Mouse (Mus musculus): ENCODE measurements around the gene Mycbp2. TPM values are rescaled to one million over a fixed set of nuclear protein-coding genes. Genes with fewer than 3 reads are reported as not detected.

The Mycbp2 gene
- 14.1 and 16.5 TPM in 2 replicates for polyA plus RNA-seq (2015; fragmentation: Nextera tagmentation; extraction: Ambion mirVana)

- no peaks in the 10 kb centered on the region for H3K36me3 ChIP-seq
- 3% methylated on average over 39 of the region's 41 CpGs for WGBS
- ATAC-seq (ENCODE audit: borderline replicate concordance, extremely low read depth, low FRiP score, low TSS enrichment), result peak; percentile 99
Measured at GRCm38 (mm10) chr14:103346729-103347505, at the start of gene Mycbp2. TSS of gene Mycbp2 (minus strand) at chr14:103346814.

GRCm38 (mm10) chr14:103392391-103392790 lies 45.8 kb upstream of the Mycbp2 start:
- no peak for ATAC-seq (ENCODE audit: borderline replicate concordance, extremely low read depth, low FRiP score, low TSS enrichment)
- Histone ChIP-seq H3K9ac (no peak overlapping the region), H3K27ac (no peak overlapping the region), H3K9me3 (no peaks in the 10 kb centered on the region), H3K4me2 (no peak overlapping the region), H3K4me3 (no peak overlapping the region), H3K27me3 (no peaks in the 10 kb centered on the region), H3K36me3 (no peaks in the 10 kb centered on the region), H3K4me1 (no peaks in the 10 kb centered on the region)
- WGBS, result 76% methylated on average over 7 of the region's 7 CpGs

More at GRCm38 (mm10) chr14:103346729-103347505, at the start of gene Mycbp2:
- Histone ChIP-seq H3K27me3 (no peaks in the 10 kb centered on the region), H3K27ac (peak within 1 kb of the TSS; percentile 86), H3K4me1 (peaks cover 18% of the 10 kb centered on the region), H3K4me3 (peak within 1 kb of the TSS; percentile 82), H3K4me2 (peak within 1 kb of the TSS; percentile 67), H3K9ac (peak within 1 kb of the TSS; percentile 76), H3K9me3 (no peaks in the 10 kb centered on the region)

- no peak overlapping the region for H3K4me2 ChIP-seq
- no peak for ATAC-seq (ENCODE audit: borderline replicate concordance, extremely low read depth, low FRiP score, low TSS enrichment)
- H3K27me3 ChIP-seq, result no peaks in the 10 kb centered on the region
- no peaks in the 10 kb centered on the region for H3K9me3 ChIP-seq
- no peak overlapping the region for H3K27ac ChIP-seq
- no peaks in the 10 kb centered on the region for H3K36me3 ChIP-seq
- no peaks in the 10 kb centered on the region for H3K4me1 ChIP-seq
- no peak overlapping the region for H3K9ac ChIP-seq
- no peak overlapping the region for H3K4me3 ChIP-seq
- WGBS, result 79% methylated on average over 4 of the region's 4 CpGs
Measured at GRCm38 (mm10) chr14:103387431-103387830, 40.8 kb upstream of the Mycbp2 start.

GRCm38 (mm10) chr14:103386871-103387270 lies 40.3 kb upstream of the Mycbp2 start:
- H3K9ac ChIP-seq, result no peak overlapping the region
- no peak overlapping the region for H3K27ac ChIP-seq
- no peak overlapping the region for H3K4me3 ChIP-seq
- H3K36me3 ChIP-seq, result no peaks in the 10 kb centered on the region
- H3K27me3 ChIP-seq, result no peaks in the 10 kb centered on the region
- H3K9me3 ChIP-seq, result no peaks in the 10 kb centered on the region
- no peak overlapping the region for H3K4me2 ChIP-seq
- no peak for ATAC-seq (ENCODE audit: borderline replicate concordance, extremely low read depth, low FRiP score, low TSS enrichment)
- WGBS, result 57% methylated on average over 8 of the region's 8 CpGs
- H3K4me1 ChIP-seq, result no peaks in the 10 kb centered on the region

- Histone ChIP-seq H3K27me3 (no peaks in the 10 kb centered on the region), H3K4me1 (no peaks in the 10 kb centered on the region), H3K9ac (no peak overlapping the region), H3K4me3 (no peak overlapping the region), H3K36me3 (no peaks in the 10 kb centered on the region), H3K27ac (no peak overlapping the region), H3K9me3 (no peaks in the 10 kb centered on the region), H3K4me2 (no peak overlapping the region)
- ATAC-seq (ENCODE audit: borderline replicate concordance, extremely low read depth, low FRiP score, low TSS enrichment), result no peak
- 70% methylated on average over 13 of the region's 13 CpGs for WGBS
Measured at GRCm38 (mm10) chr14:103385084-103385610, 38.5 kb upstream of the Mycbp2 start.

- Histone ChIP-seq H3K9ac (no peak overlapping the region), H3K36me3 (no peaks in the 10 kb centered on the region), H3K4me3 (no peak overlapping the region), H3K9me3 (no peaks in the 10 kb centered on the region), H3K27me3 (no peaks in the 10 kb centered on the region), H3K4me1 (no peaks in the 10 kb centered on the region), H3K27ac (no peak overlapping the region), H3K4me2 (no peak overlapping the region)
- 70% methylated on average over 3 of the region's 3 CpGs for WGBS
- no peak for ATAC-seq (ENCODE audit: borderline replicate concordance, extremely low read depth, low FRiP score, low TSS enrichment)
Measured at GRCm38 (mm10) chr14:103378703-103379102, 32.1 kb upstream of the Mycbp2 start.

GRCm38 (mm10) chr14:103376765-103377164 lies 30.2 kb upstream of the Mycbp2 start:
- Histone ChIP-seq H3K4me3 (no peak overlapping the region), H3K9ac (no peak overlapping the region), H3K4me1 (no peaks in the 10 kb centered on the region), H3K36me3 (no peaks in the 10 kb centered on the region), H3K27ac (no peak overlapping the region), H3K4me2 (no peak overlapping the region), H3K9me3 (no peaks in the 10 kb centered on the region), H3K27me3 (no peaks in the 10 kb centered on the region)
- no peak for ATAC-seq (ENCODE audit: borderline replicate concordance, extremely low read depth, low FRiP score, low TSS enrichment)
- 63% methylated on average over 3 of the region's 3 CpGs for WGBS

GRCm38 (mm10) chr14:103375523-103375922 lies 28.9 kb upstream of the Mycbp2 start:
- Histone ChIP-seq H3K9me3 (no peaks in the 10 kb centered on the region), H3K9ac (no peak overlapping the region), H3K4me2 (no peak overlapping the region), H3K36me3 (no peaks in the 10 kb centered on the region), H3K27ac (no peak overlapping the region), H3K27me3 (no peaks in the 10 kb centered on the region), H3K4me1 (no peaks in the 10 kb centered on the region), H3K4me3 (no peak overlapping the region)
- ATAC-seq (ENCODE audit: borderline replicate concordance, extremely low read depth, low FRiP score, low TSS enrichment), result no peak
- WGBS, result 73% methylated on average over 1 of the region's 1 CpGs

GRCm38 (mm10) chr14:103363199-103363598 lies 16.6 kb upstream of the Mycbp2 start:
- no peak for ATAC-seq (ENCODE audit: borderline replicate concordance, extremely low read depth, low FRiP score, low TSS enrichment)
- Histone ChIP-seq H3K4me1 (no peaks in the 10 kb centered on the region), H3K27ac (no peak overlapping the region), H3K4me2 (no peak overlapping the region), H3K27me3 (no peaks in the 10 kb centered on the region), H3K9me3 (no peaks in the 10 kb centered on the region), H3K36me3 (no peaks in the 10 kb centered on the region), H3K9ac (no peak overlapping the region), H3K4me3 (no peak overlapping the region)
- WGBS, result 32% methylated on average over 2 of the region's 2 CpGs

- Histone ChIP-seq H3K4me3 (no peak overlapping the region), H3K9ac (no peak overlapping the region), H3K36me3 (no peaks in the 10 kb centered on the region), H3K27me3 (no peaks in the 10 kb centered on the region), H3K4me1 (no peaks in the 10 kb centered on the region), H3K9me3 (no peaks in the 10 kb centered on the region), H3K27ac (no peak overlapping the region), H3K4me2 (no peak overlapping the region)
- WGBS, result 80% methylated on average over 3 of the region's 3 CpGs
- no peak for ATAC-seq (ENCODE audit: borderline replicate concordance, extremely low read depth, low FRiP score, low TSS enrichment)
Measured at GRCm38 (mm10) chr14:103356066-103356465, 9.5 kb upstream of the Mycbp2 start.

GRCm38 (mm10) chr14:103354396-103355352 lies 8.1 kb upstream of the Mycbp2 start:
- ATAC-seq (ENCODE audit: borderline replicate concordance, extremely low read depth, low FRiP score, low TSS enrichment), result no peak
- Histone ChIP-seq H3K4me1 (no peaks in the 10 kb centered on the region), H3K4me2 (peak overlapping the region; percentile 2; the same call in 1 of the 2 replicates), H3K4me3 (no peak overlapping the region), H3K27me3 (no peaks in the 10 kb centered on the region), H3K9me3 (no peaks in the 10 kb centered on the region), H3K27ac (no peak overlapping the region), H3K9ac (no peak overlapping the region), H3K36me3 (no peaks in the 10 kb centered on the region)
- WGBS, result 28% methylated on average over 18 of the region's 18 CpGs

Measured in lung, embryonic 15.5 days (tissue).